Mouse (Mus musculus) heart, adult 2 months (tissue): ENCODE measurements around the gene Thsd4.

ENCODE experiments used
- CTCF ChIP-seq: fragments of 200-600 bp; IDR thresholded peaks from 2 replicates; pipeline ENCODE4 v1.8.1; 2022; ENCODE audit warnings: antibody characterized with exemption, mild to moderate bottlenecking, moderate library complexity
- POLR2A ChIP-seq: fragments of 200-500 bp; IDR thresholded peaks from 2 replicates; pipeline ENCODE4 v1.6.1; 2011; ENCODE audit warnings: mild to moderate bottlenecking, low read depth, low read length, control low read depth; ENCODE audit not compliant: insufficient read depth

DNA sequence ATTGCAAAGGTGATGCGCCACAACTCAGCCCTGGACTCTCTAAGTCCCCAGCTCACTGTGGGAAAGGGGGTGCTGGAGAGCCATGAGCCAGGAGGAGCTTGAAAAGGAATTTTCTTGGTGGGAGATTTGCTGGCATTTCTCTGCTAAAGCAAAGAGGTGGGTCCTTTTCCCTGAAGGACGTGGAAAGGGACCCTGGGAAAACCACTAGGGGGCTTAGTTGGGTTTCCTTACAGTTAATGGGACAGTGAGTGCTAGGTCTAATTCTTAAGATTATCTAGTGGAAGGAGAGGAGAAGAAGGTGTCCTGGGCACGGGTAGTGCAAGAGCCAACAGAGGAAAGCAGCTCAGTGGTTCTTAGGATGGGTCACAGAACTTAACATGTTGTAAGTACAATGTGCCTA, 238.3 kb downstream of the Thsd4 start:
- TF ChIP-seq CTCF (peak; percentile 67), POLR2A (no peak)
